Mouse (Mus musculus) liver, adult 2 months (tissue): ENCODE measurements around the gene Tfcp2l1. TPM values are rescaled to one million over a fixed set of nuclear protein-coding genes. Genes with fewer than 3 reads are reported as not detected.

Experiments
- DNase-seq: peaks from one replicate; pipeline ENCODE4 v3.0.0-alpha.2; 2011; ENCODE audit warnings: low read depth, low spot score; ENCODE audit errors: extremely low read depth
- H3K27ac ChIP-seq: fragments of 200-500 bp; replicated peaks from 2 replicates; pipeline ENCODE4 v1.5.1; 2012; ENCODE audit warnings: low read depth, mild to moderate bottlenecking, control low read depth, inconsistent platforms, low read length; ENCODE audit not compliant: insufficient read depth
- H3K27me3 ChIP-seq: fragments of 200-500 bp; 2 replicates; pipeline ENCODE4 v1.6.1; 2012; ENCODE audit warnings: mild to moderate bottlenecking, moderate library complexity, low read length, inconsistent platforms; ENCODE audit not compliant: control insufficient read depth, insufficient read depth
- H3K36me3 ChIP-seq: fragments of 200-500 bp; 2 replicates; pipeline ENCODE4 v1.6.1; 2012; ENCODE audit warnings: low read length, inconsistent platforms; ENCODE audit not compliant: control insufficient read depth, insufficient read depth
- H3K4me1 ChIP-seq: fragments of 200-500 bp; 2 replicates; pipeline ENCODE4 v1.6.1; 2011; ENCODE audit warnings: low read length; ENCODE audit not compliant: control insufficient read depth, insufficient read depth
- H3K4me3 ChIP-seq: fragments of 200-500 bp; 2 replicates; pipeline ENCODE4 v1.5.1; 2011; ENCODE audit warnings: low read depth, mild to moderate bottlenecking, control low read depth, low read length, moderate library complexity; ENCODE audit not compliant: insufficient read depth
- H3K79me2 ChIP-seq: fragments of 200-500 bp; 2 replicates; pipeline ENCODE4 v1.6.1; 2012; ENCODE audit warnings: inconsistent platforms, mild to moderate bottlenecking, low read length, moderate library complexity; ENCODE audit not compliant: control insufficient read depth, insufficient read depth
- H3K9ac ChIP-seq: fragments of 200-500 bp; 2 replicates; pipeline ENCODE4 v1.6.1; 2012; ENCODE audit warnings: low read depth, mild to moderate bottlenecking, control low read depth, inconsistent platforms, low read length
- CTCF ChIP-seq: fragments of 200-500 bp; IDR thresholded peaks from 2 replicates; pipeline ENCODE4 v1.5.1; 2011; ENCODE audit warnings: low read depth, low read length, control low read depth
- POLR2A ChIP-seq: fragments of 200-500 bp; IDR thresholded peaks from 2 replicates; pipeline ENCODE4 v1.6.1; 2011; ENCODE audit warnings: low read length, control low read depth; ENCODE audit not compliant: insufficient read depth; ENCODE audit errors: extremely low read depth
- WGBS: fragments of 180-500 bp; shearing (Covaris S2); methylation state at CpG from one replicate; pipeline ENCODE4 v1.1.7; 2018; 5-methylcytosine and 5-hydroxymethylcytosine counted together
- polyA plus RNA-seq: library from polyadenylated mRNA; depleted of rRNA; stranded (reverse); fragments of >200 nt; gene quantifications from 2 replicates; pipeline ENCODE4 v1.2.3, GENCODE M21; 2012
- total RNA-seq: library from RNA; depleted of rRNA; stranded (reverse); fragments of >200 nt; gene quantifications from 2 replicates; pipeline ENCODE4 v1.2.3, GENCODE M21; 2014

Gene Tfcp2l1
- total and polyA plus RNA-seq, 2 experiments, result 1.6 to 3.3 TPM

DNA sequence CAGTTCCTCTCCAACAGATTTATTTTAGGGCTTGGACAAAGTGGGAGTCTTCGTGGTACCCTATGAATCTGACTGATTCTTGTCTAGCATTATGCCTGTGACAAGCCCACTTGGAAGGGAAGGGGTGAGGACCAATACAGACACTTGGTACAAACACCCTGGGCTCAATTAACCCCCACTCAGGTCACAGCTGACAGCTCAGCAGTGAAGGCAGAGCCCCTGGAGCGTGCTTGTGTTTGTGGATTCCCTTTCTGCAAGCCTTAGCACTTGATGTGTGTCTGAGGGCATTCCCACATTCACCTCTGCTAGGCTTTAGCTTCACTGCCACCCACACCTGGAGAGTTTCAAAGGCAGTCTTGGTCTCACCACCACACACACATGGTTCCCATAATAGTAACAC, 1.8 kb upstream of the Tfcp2l1 start:
- Histone ChIP-seq H3K27ac (no peak overlapping the region), H3K79me2 (no peaks in the 10 kb centered on the region), H3K27me3 (no peaks in the 10 kb centered on the region), H3K4me3 (no peak overlapping the region), H3K4me1 (no peaks in the 10 kb centered on the region), H3K9ac (no peak overlapping the region), H3K36me3 (no peaks in the 10 kb centered on the region)
- 84% methylated on average over 2 of the region's 2 CpGs for WGBS
- no peak for DNase-seq
- TF ChIP-seq POLR2A (no peak), CTCF (no peak)

- Histone ChIP-seq H3K4me1 (no peaks in the 10 kb centered on the region), H3K27me3 (no peaks in the 10 kb centered on the region), H3K27ac (no peak overlapping the region), H3K9ac (no peak overlapping the region), H3K79me2 (no peaks in the 10 kb centered on the region), H3K36me3 (no peaks in the 10 kb centered on the region), H3K4me3 (no peak overlapping the region)
- 96% methylated on average over 2 of the region's 2 CpGs for WGBS
- no peak for TF ChIP-seq POLR2A
- TF ChIP-seq CTCF, result no peak
- DNase-seq, result no peak
These were observed 1.3 kb upstream of the Tfcp2l1 start for GRCm38 (mm10) chr1:118626452-118626851.

- Histone ChIP-seq H3K36me3 (no peaks in the 10 kb centered on the region), H3K27ac (no peak overlapping the region), H3K9ac (no peak overlapping the region), H3K4me3 (no peak overlapping the region), H3K79me2 (no peaks in the 10 kb centered on the region), H3K27me3 (no peaks in the 10 kb centered on the region), H3K4me1 (no peaks in the 10 kb centered on the region)
- 90% methylated on average over 4 of the region's 4 CpGs for WGBS
- DNase-seq, result no peak
- TF ChIP-seq CTCF (no peak), POLR2A (no peak)
These were observed 5.8 kb downstream of the Tfcp2l1 start for GRCm38 (mm10) chr1:118633415-118633980.

DNA sequence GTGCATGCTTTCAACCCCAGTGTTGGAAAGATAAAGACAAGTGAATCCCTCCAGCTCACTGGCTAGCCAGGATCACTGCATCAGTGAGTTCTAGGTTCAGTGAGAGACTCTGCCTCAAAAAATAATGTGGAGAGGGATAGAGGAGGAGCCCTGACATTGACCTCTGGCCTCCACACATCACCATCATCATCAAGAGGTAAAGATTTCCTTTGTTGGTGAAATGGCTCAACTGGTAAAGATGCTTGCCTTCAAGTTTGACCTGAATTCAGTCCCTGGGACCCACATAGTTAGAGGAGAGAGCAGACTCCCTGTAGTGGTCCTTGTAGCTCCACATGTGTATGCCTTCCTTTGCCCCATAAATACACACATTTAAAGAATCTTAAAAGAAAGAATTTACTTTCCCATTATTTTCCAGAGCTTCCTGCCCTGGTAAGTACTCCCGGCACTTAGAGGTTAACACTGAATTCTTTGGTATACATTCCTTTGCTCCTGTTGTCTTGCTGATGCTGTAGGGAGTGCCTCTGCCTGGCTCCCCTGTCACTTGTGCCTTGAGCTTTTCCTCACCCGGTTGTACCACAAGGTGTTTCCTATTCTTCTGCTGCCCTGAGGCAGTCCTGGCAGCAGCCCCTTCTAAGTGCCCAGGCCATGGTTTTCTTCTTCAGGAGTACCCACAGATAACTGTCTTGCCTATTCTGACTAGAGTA, 14.7 kb downstream of the Tfcp2l1 start:
- no peaks in the 10 kb centered on the region for H3K36me3 ChIP-seq
- TF ChIP-seq CTCF (no peak), POLR2A (no peak)
- H3K4me3 ChIP-seq, result no peak overlapping the region
- H3K27ac ChIP-seq, result no peak overlapping the region
- no peaks in the 10 kb centered on the region for H3K27me3 ChIP-seq
- no peak for DNase-seq
- WGBS, result 93% methylated on average over 2 of the region's 2 CpGs
- no peak overlapping the region for H3K9ac ChIP-seq
- H3K79me2 ChIP-seq, result no peaks in the 10 kb centered on the region
- no peaks in the 10 kb centered on the region for H3K4me1 ChIP-seq

- Histone ChIP-seq H3K27ac (no peak overlapping the region), H3K4me1 (no peaks in the 10 kb centered on the region), H3K9ac (no peak overlapping the region), H3K4me3 (no peak overlapping the region), H3K36me3 (no peaks in the 10 kb centered on the region), H3K27me3 (no peaks in the 10 kb centered on the region), H3K79me2 (no peaks in the 10 kb centered on the region)
- TF ChIP-seq POLR2A (no peak), CTCF (no peak)
- 70% methylated on average over 9 of the region's 9 CpGs for WGBS
- peak; percentile 66 for DNase-seq
These were observed 15.6 kb downstream of the Tfcp2l1 start for GRCm38 (mm10) chr1:118643138-118643979.
